Mouse (Mus musculus) ovary, postnatal 10 days (tissue): ENCODE measurements around the gene 1110051M20Rik.
A peak's percentile ranks its signal among the peaks of the same experiment; 100 is the strongest.

Experiments used
- DNase-seq: peaks from one replicate; pipeline ENCODE4 v3.0.0; 2022; ENCODE audit warnings: low spot score

Gene 1110051M20Rik

GRCm38 (mm10) chr2:91457656-91458251 lies 13.2 kb upstream of the 1110051M20Rik start:
- DNase-seq = no peak

GRCm38 (mm10) chr2:91457259-91457655 lies 12.8 kb upstream of the 1110051M20Rik start, which contains the start of gene Lrp4:
Lrp4 (plus strand) TSS chr2:91457511.
- DNase-seq = peak; percentile 36

- no peak for DNase-seq
These were observed 12.1 kb upstream of the 1110051M20Rik start for GRCm38 (mm10) chr2:91456491-91457100.

GRCm38 (mm10) chr2:91455826-91456225 lies 11.3 kb upstream of the 1110051M20Rik start:
- DNase-seq = no peak

- no peak for DNase-seq
These were observed 9.9 kb upstream of the 1110051M20Rik start for GRCm38 (mm10) chr2:91454434-91454833.

GRCm38 (mm10) chr2:91453231-91454075 lies 8.9 kb upstream of the 1110051M20Rik start:
- no peak for DNase-seq

- no peak for DNase-seq
These were observed 8.2 kb upstream of the 1110051M20Rik start for GRCm38 (mm10) chr2:91452658-91453057.

- no peak for DNase-seq
These were observed 5.8 kb upstream of the 1110051M20Rik start for GRCm38 (mm10) chr2:91450316-91450715.

GRCm38 (mm10) chr2:91449662-91450061 lies 5.2 kb upstream of the 1110051M20Rik start:
- no peak for DNase-seq

GRCm38 (mm10) chr2:91442241-91442640 lies 2.3 kb downstream of the 1110051M20Rik start:
- no peak for DNase-seq

GRCm38 (mm10) chr2:91441715-91442114 lies 2.8 kb downstream of the 1110051M20Rik start:
- DNase-seq = no peak

GRCm38 (mm10) chr2:91440686-91441085 lies 3.8 kb downstream of the 1110051M20Rik start:
- DNase-seq = no peak

- DNase-seq = no peak
These were observed 4.6 kb downstream of the 1110051M20Rik start for GRCm38 (mm10) chr2:91439876-91440275.

- no peak for DNase-seq
These were observed 5.2 kb downstream of the 1110051M20Rik start for GRCm38 (mm10) chr2:91439271-91439670.

- no peak for DNase-seq
These were observed 7.2 kb downstream of the 1110051M20Rik start for GRCm38 (mm10) chr2:91437116-91437815.

GRCm38 (mm10) chr2:91436713-91437112 lies 7.8 kb downstream of the 1110051M20Rik start:
- no peak for DNase-seq

- no peak for DNase-seq
These were observed 13.9 kb downstream of the 1110051M20Rik start for GRCm38 (mm10) chr2:91430600-91430919.

GRCm38 (mm10) chr2:91429915-91430599 lies 14.4 kb downstream of the 1110051M20Rik start:
- no peak for DNase-seq

GRCm38 (mm10) chr2:91429146-91429545 lies 15.4 kb downstream of the 1110051M20Rik start:
- DNase-seq = no peak

GRCm38 (mm10) chr2:91426321-91426720 lies 18.2 kb downstream of the 1110051M20Rik start:
- no peak for DNase-seq

GRCm38 (mm10) chr2:91424061-91424720 lies 20.3 kb downstream of the 1110051M20Rik start:
- DNase-seq = no peak
